Comparison of ENCODE assay signal across 24 mouse cellular contexts in genomic region chr16:52044518-52044917, GRCm38 (mm10). TPM values are rescaled to one million over a fixed set of nuclear protein-coding genes. Genes with fewer than 3 reads are reported as not detected.
A peak's percentile ranks its signal among the peaks of the same experiment; 100 is the strongest.
DNase-seq lines count a peak whose midpoint lies in the region; ATAC-seq and TF ChIP-seq lines count a peak whose summit lies in the region.
"Had no signal": no experiment of that assay in that cellular context is flagged by ENCODE, and none has a peak within 500 bp of the region (broad histone marks: within the 10 kb centered on the region; RNA-seq: fewer than 3 reads in every experiment).

No protein-coding gene starts in this region.

- H3K9me3 ChIP-seq in kidney, embryonic 16.5 days (ENCODE audit: low read length) = no peaks in the 10 kb centered on the region
- H3K9me3 ChIP-seq in liver, postnatal 0 days (ENCODE audit: low read length) = no peaks in the 10 kb centered on the region
- H3K9me3 ChIP-seq in liver, embryonic 11.5 days (ENCODE audit: control insufficient read depth, low read length) = no peaks in the 10 kb centered on the region
- H3K9me3 ChIP-seq: embryonic facial prominence, embryonic 10.5 days; embryonic facial prominence, embryonic 12.5 days; forebrain, embryonic 10.5 days; forebrain, embryonic 12.5 days; G1E had no signal

- WGBS in kidney, embryonic 16.5 days = 89% methylated on average over 7 of the region's 7 CpGs
- WGBS in liver, postnatal 0 days (ENCODE audit: insufficient replicate concordance) = 80% methylated on average over 7 of the region's 7 CpGs
- WGBS in liver, embryonic 11.5 days = 93% methylated on average over 7 of the region's 7 CpGs

- TF ChIP-seq EP300 in liver, postnatal 0 days (IDR thresholded peaks at IDR 0.05; ENCODE audit: low read depth) = no peak

- H3K9ac ChIP-seq in kidney, embryonic 16.5 days (replicated peaks; ENCODE audit: low read length) = no peak overlapping the region
- no peak overlapping the region for H3K9ac ChIP-seq in liver, postnatal 0 days (replicated peaks)
- no peak overlapping the region for H3K9ac ChIP-seq in liver, embryonic 11.5 days (ENCODE audit: low read depth, low read length)
- H3K9ac ChIP-seq: embryonic facial prominence, embryonic 12.5 days; forebrain, embryonic 12.5 days had no signal

- 0 out of 2 replicates have a peak overlapping the region, but pooled peaks have one; percentile 2 for H3K27ac ChIP-seq in kidney, embryonic 16.5 days (ENCODE audit: low read length)
- peak overlapping the region; percentile 77; the same call in 1 of the 2 replicates for H3K27ac ChIP-seq in liver, postnatal 0 days (ENCODE audit: low read depth)
- no peak overlapping the region for H3K27ac ChIP-seq in liver, embryonic 11.5 days (ENCODE audit: low read depth, low read length)
- H3K27ac ChIP-seq: embryonic facial prominence, embryonic 10.5 days; embryonic facial prominence, embryonic 12.5 days; forebrain, embryonic 10.5 days; forebrain, embryonic 12.5 days had no signal

- no peak overlapping the region for H3K4me2 ChIP-seq in kidney, embryonic 16.5 days (replicated peaks; ENCODE audit: low read depth, low read length)
- H3K4me2 ChIP-seq in liver, postnatal 0 days (ENCODE audit: low read depth, low read length) = no peak overlapping the region
- no peak overlapping the region for H3K4me2 ChIP-seq in liver, embryonic 11.5 days
- H3K4me2 ChIP-seq: embryonic facial prominence, embryonic 12.5 days; forebrain, embryonic 12.5 days had no signal

- no peaks in the 10 kb centered on the region for H3K27me3 ChIP-seq in kidney, embryonic 16.5 days (ENCODE audit: insufficient read depth, low read length)
- no peaks in the 10 kb centered on the region for H3K27me3 ChIP-seq in liver, postnatal 0 days (ENCODE audit: insufficient read depth, low read length)
- H3K27me3 ChIP-seq in liver, embryonic 11.5 days (replicated peaks; ENCODE audit: control insufficient read depth, insufficient read depth, low read length) = no peaks in the 10 kb centered on the region
- H3K27me3 ChIP-seq: CH12.LX; embryonic facial prominence, embryonic 12.5 days; forebrain, embryonic 12.5 days; Patski had no signal

- peaks cover 15% of the 10 kb centered on the region for H3K4me1 ChIP-seq in kidney, embryonic 16.5 days (ENCODE audit: insufficient read depth, low read length)
- H3K4me1 ChIP-seq in liver, postnatal 0 days (ENCODE audit: insufficient read depth) = peaks cover 9% of the 10 kb centered on the region; the same call in 1 of the 2 replicates
- H3K4me1 ChIP-seq in liver, embryonic 11.5 days (replicated peaks; ENCODE audit: control insufficient read depth, insufficient read depth, low read length) = peaks cover 3% of the 10 kb centered on the region; the same call in 1 of the 2 replicates
- H3K4me1 ChIP-seq: embryonic facial prominence, embryonic 12.5 days had no signal

- DNase-seq in kidney, postnatal 36 days = no peak
- no peak for DNase-seq in liver, postnatal 0 days
- DNase-seq in liver, embryonic 11.5 days (ENCODE audit: low spot score) = no peak
- peak; percentile 20 for DNase-seq in naive thymus-derived CD4-positive, alpha-beta T cell, adult 2 months (ENCODE audit: low read depth)
- DNase-seq: adrenal gland, adult 8-10 months; adrenal gland, postnatal 14 days; adrenal gland, postnatal 36 days; B cell, adult 2 months; cerebellum, adult 11-12 months; cerebellum, adult 2 months; cerebellum, adult 9-10 months; cerebellum, postnatal 10 days; cerebellum, postnatal 25 days had no signal

- ATAC-seq in kidney, embryonic 16.5 days (ENCODE audit: low FRiP score, low TSS enrichment) = no peak
- peak; percentile 60 for ATAC-seq in liver, postnatal 0 days
- no peak for ATAC-seq in liver, embryonic 11.5 days (replicated peaks; ENCODE audit: low FRiP score)
- ATAC-seq: forebrain, embryonic 14.5 days; forebrain, embryonic 16.5 days; Patski had no signal

- H3K36me3 ChIP-seq in kidney, embryonic 16.5 days (ENCODE audit: insufficient read depth, low read length) = peaks cover 19% of the 10 kb centered on the region
- peaks cover 17% of the 10 kb centered on the region for H3K36me3 ChIP-seq in liver, postnatal 0 days (replicated peaks; ENCODE audit: insufficient read depth, low read length)
- H3K36me3 ChIP-seq in liver, embryonic 11.5 days (ENCODE audit: control insufficient read depth, insufficient read depth, low read length) = peaks cover 8% of the 10 kb centered on the region

- no peak for TF ChIP-seq CTCF in liver, postnatal 0 days (IDR thresholded peaks at IDR 0.05; ENCODE audit: low read depth)

- H3K4me3 ChIP-seq in kidney, embryonic 16.5 days (ENCODE audit: low read length) = no peak overlapping the region
- no peak overlapping the region for H3K4me3 ChIP-seq in liver, postnatal 0 days (ENCODE audit: low read depth, low read length)
- no peak overlapping the region for H3K4me3 ChIP-seq in liver, embryonic 11.5 days (ENCODE audit: low read depth, low read length)
- H3K4me3 ChIP-seq: embryonic facial prominence, embryonic 10.5 days; embryonic facial prominence, embryonic 12.5 days; erythroblast, embryonic 14.5 days; forebrain, embryonic 10.5 days; forebrain, embryonic 12.5 days had no signal

RNA-seq across cellular contexts. Expression of gene Cblb, which starts 13.5 kb away (rescaled TPM):
- 15.3 and 20.8 TPM in 2 replicates for polyA plus RNA-seq in kidney, embryonic 16.5 days (2015; fragmentation: Nextera tagmentation; extraction: Ambion mirVana)
- 2.0 and 2.1 TPM in 2 replicates for polyA plus RNA-seq in liver, postnatal 0 days (2015; fragmentation: Nextera tagmentation; extraction: Ambion mirVana)
- 10.6 and 11.1 TPM in 2 replicates for polyA plus RNA-seq in liver, embryonic 11.5 days (2014; fragmentation: Nextera tagmentation; extraction: Ambion mirVana)
